Mouse (Mus musculus) urinary bladder, postnatal 36 days (tissue): ENCODE data around the gene Chrm4.
A peak's percentile ranks its signal among the peaks of the same experiment; 100 is the strongest.

Source experiments
- DNase-seq, 2 experiments: peaks; one replicate each; pipeline ENCODE4 v3.0.0; 2022; ENCODE audit warnings: low spot score in 2 of 2, mixed read lengths in 1 of 2

Chrm4 gene

GRCm38 (mm10) chr2:91926949-91927348 is at the start of gene Chrm4:
Chrm4 (plus strand) TSS chr2:91927249.
- DNase-seq: no peak

GRCm38 (mm10) chr2:91878387-91879180 is 48.5 kb upstream of the Chrm4 start:
- no peak for DNase-seq

- no peak for DNase-seq
Observed at GRCm38 (mm10) chr2:91883961-91884360, 43.1 kb upstream of the Chrm4 start.

- DNase-seq: no peak
Observed at GRCm38 (mm10) chr2:91884616-91885015, 42.4 kb upstream of the Chrm4 start.

- DNase-seq: no peak
Observed at GRCm38 (mm10) chr2:91894716-91895115, 32.3 kb upstream of the Chrm4 start.

GRCm38 (mm10) chr2:91895401-91895800 is 31.6 kb upstream of the Chrm4 start:
- DNase-seq: no peak

- no peak for DNase-seq
Observed at GRCm38 (mm10) chr2:91897968-91898367, 29.1 kb upstream of the Chrm4 start.

- DNase-seq: no peak
Observed at GRCm38 (mm10) chr2:91899141-91899540, 27.9 kb upstream of the Chrm4 start.

- no peak for DNase-seq
Observed at GRCm38 (mm10) chr2:91900431-91900830, 26.6 kb upstream of the Chrm4 start.

- DNase-seq: no peak
Observed at GRCm38 (mm10) chr2:91902336-91902735, 24.7 kb upstream of the Chrm4 start.

- DNase-seq: no peak
Observed at GRCm38 (mm10) chr2:91903171-91903925, 23.7 kb upstream of the Chrm4 start.

GRCm38 (mm10) chr2:91904618-91905307 is 22.3 kb upstream of the Chrm4 start:
- DNase-seq: no peak

- peak in 1 of 2 experiments; percentile 35 for DNase-seq
Observed at GRCm38 (mm10) chr2:91906141-91906540, 20.9 kb upstream of the Chrm4 start.

- no peak for DNase-seq
Observed at GRCm38 (mm10) chr2:91912616-91913015, 14.4 kb upstream of the Chrm4 start.

- no peak for DNase-seq
Observed at GRCm38 (mm10) chr2:91913328-91914110, 13.5 kb upstream of the Chrm4 start.

- no peak for DNase-seq
Observed at GRCm38 (mm10) chr2:91916346-91916977, 10.6 kb upstream of the Chrm4 start.

GRCm38 (mm10) chr2:91917096-91917495 is 10.0 kb upstream of the Chrm4 start:
- no peak for DNase-seq

- DNase-seq: no peak
Observed at GRCm38 (mm10) chr2:91920130-91920529, 6.9 kb upstream of the Chrm4 start.

- peak; percentile 59 to 63 for DNase-seq
Observed at GRCm38 (mm10) chr2:91921181-91921789, 5.8 kb upstream of the Chrm4 start.

- no peak for DNase-seq
Observed at GRCm38 (mm10) chr2:91921790-91922570, 5.1 kb upstream of the Chrm4 start.
